10 mouse cellular contexts compared by ENCODE assay signal in genomic region chr8:127855653-127856300, GRCm38 (mm10).
DNase-seq lines count a peak whose midpoint lies in the region; ATAC-seq lines count a peak whose summit lies in the region.
"Had no signal": no experiment of that assay in that cellular context is flagged by ENCODE, and none has a peak within 500 bp of the region (broad histone marks: within the 10 kb centered on the region; RNA-seq: fewer than 3 reads in every experiment).

No protein-coding gene starts in this region.

- WGBS in embryonic facial prominence, embryonic 14.5 days, result 31% methylated on average over 4 of the region's 4 CpGs
- WGBS in embryonic facial prominence, embryonic 10.5 days, result 47% methylated on average over 4 of the region's 4 CpGs
- WGBS in lung, embryonic 15.5 days, result 15% methylated on average over 4 of the region's 4 CpGs

- no peak overlapping the region for H3K9ac ChIP-seq in embryonic facial prominence, embryonic 14.5 days (ENCODE audit: low read depth, low read length)
- H3K9ac ChIP-seq in lung, embryonic 15.5 days, result no peak overlapping the region

- peaks cover 10% of the 10 kb centered on the region; the same call in 1 of the 2 replicates for H3K4me1 ChIP-seq in embryonic facial prominence, embryonic 14.5 days (ENCODE audit: control insufficient read depth, insufficient read depth, low read length)
- peaks cover 16% of the 10 kb centered on the region for H3K4me1 ChIP-seq in embryonic facial prominence, embryonic 10.5 days
- peaks cover 22% of the 10 kb centered on the region for H3K4me1 ChIP-seq in lung, embryonic 15.5 days

- H3K4me2 ChIP-seq in embryonic facial prominence, embryonic 14.5 days (ENCODE audit: low read depth, low read length), result no peak overlapping the region
- H3K4me2 ChIP-seq in lung, embryonic 15.5 days, result no peak overlapping the region

- no peaks in the 10 kb centered on the region for H3K27me3 ChIP-seq in embryonic facial prominence, embryonic 14.5 days (replicated peaks; ENCODE audit: control insufficient read depth, insufficient read depth, low read length)
- H3K27me3 ChIP-seq in embryonic facial prominence, embryonic 10.5 days (replicated peaks; ENCODE audit: low read depth, poor library complexity, severe bottlenecking), result no peaks in the 10 kb centered on the region
- H3K27me3 ChIP-seq in lung, embryonic 15.5 days, result no peaks in the 10 kb centered on the region

- no peak overlapping the region for H3K4me3 ChIP-seq in embryonic facial prominence, embryonic 14.5 days (ENCODE audit: low read depth, low read length)
- no peak overlapping the region for H3K4me3 ChIP-seq in embryonic facial prominence, embryonic 10.5 days
- H3K4me3 ChIP-seq in lung, embryonic 15.5 days, result no peak overlapping the region

- DNase-seq in embryonic facial prominence, embryonic 14.5 days (ENCODE audit: low spot score), result peak; percentile 40
- no peak for DNase-seq in embryonic facial prominence, embryonic 10.5 days (ENCODE audit: low spot score)
- DNase-seq in ovary, adult 18-20 months (ENCODE audit: low spot score), result peak; percentile 25
- no peak for DNase-seq in ovary, postnatal 10 days (ENCODE audit: low spot score)
- peak; percentile 27 for DNase-seq in telencephalon, adult 2 months (ENCODE audit: low read depth, low spot score)
- DNase-seq in Muller cell, postnatal 12 days (ENCODE audit: inconsistent ontology term), result no peak
- no peak for DNase-seq in adrenal gland, postnatal 4 days (ENCODE audit: low spot score in 2 of 2)
- DNase-seq: adrenal gland, postnatal 14 days; cerebellum, postnatal 25 days had no signal

- no peak for ATAC-seq in embryonic facial prominence, embryonic 14.5 days (ENCODE audit: low read depth)
- peak; percentile 77 for ATAC-seq in lung, embryonic 15.5 days (ENCODE audit: borderline replicate concordance, extremely low read depth, low FRiP score, low TSS enrichment)

- no peaks in the 10 kb centered on the region for H3K9me3 ChIP-seq in embryonic facial prominence, embryonic 14.5 days (ENCODE audit: control insufficient read depth, low read length)
- no peaks in the 10 kb centered on the region for H3K9me3 ChIP-seq in embryonic facial prominence, embryonic 10.5 days
- no peaks in the 10 kb centered on the region for H3K9me3 ChIP-seq in lung, embryonic 15.5 days

- H3K36me3 ChIP-seq in embryonic facial prominence, embryonic 14.5 days (ENCODE audit: control insufficient read depth, insufficient read depth, low read length), result no peaks in the 10 kb centered on the region
- no peaks in the 10 kb centered on the region for H3K36me3 ChIP-seq in embryonic facial prominence, embryonic 10.5 days (replicated peaks)
- no peaks in the 10 kb centered on the region for H3K36me3 ChIP-seq in lung, embryonic 15.5 days

- no peak overlapping the region for H3K27ac ChIP-seq in embryonic facial prominence, embryonic 14.5 days (replicated peaks; ENCODE audit: low read depth, low read length)
- H3K27ac ChIP-seq in embryonic facial prominence, embryonic 10.5 days (replicated peaks), result no peak overlapping the region
- peak overlapping the region; percentile 66 for H3K27ac ChIP-seq in lung, embryonic 15.5 days

Comparison
In these comparisons a context has a peak if more than half of its experiments do, and no peak if none do; other contexts are left out.
1. DNase-seq: peak in embryonic facial prominence, embryonic 14.5 days (single experiment), ovary, adult 18-20 months (single experiment) and telencephalon, adult 2 months (single experiment); none in embryonic facial prominence, embryonic 10.5 days (single experiment), ovary, postnatal 10 days (single experiment), Muller cell, postnatal 12 days (single experiment) and adrenal gland, postnatal 4 days (0 of 2).